Mouse (Mus musculus) cerebellum, adult 18-20 months (tissue): ENCODE measurements around the gene Txnrd1.

Source experiments
- DNase-seq, 2 experiments: peaks; one replicate each; pipeline ENCODE4 v3.0.0; 2021

Gene Txnrd1

DNA sequence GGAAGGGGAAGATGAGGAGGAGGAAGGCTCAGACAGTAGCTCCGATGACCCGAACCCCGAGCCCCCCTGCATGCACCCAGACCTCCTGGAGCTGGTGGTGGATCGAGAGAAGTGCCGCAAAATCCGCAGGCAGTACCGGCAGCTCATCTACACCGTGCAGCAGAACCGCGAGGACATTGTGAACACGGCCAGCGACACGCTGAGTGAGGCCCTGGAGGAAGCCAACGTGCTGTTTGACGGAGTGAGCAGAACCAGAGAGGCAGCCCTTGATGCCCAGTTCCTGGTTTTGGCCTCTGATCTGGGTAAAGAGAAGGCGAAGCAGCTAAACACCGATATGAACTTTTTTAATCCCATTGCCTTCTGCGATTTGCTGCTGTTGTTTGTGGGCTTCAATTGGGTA lies 33.1 kb downstream of the Txnrd1 start:
- DNase-seq, result peak; percentile 30 to 43

DNA sequence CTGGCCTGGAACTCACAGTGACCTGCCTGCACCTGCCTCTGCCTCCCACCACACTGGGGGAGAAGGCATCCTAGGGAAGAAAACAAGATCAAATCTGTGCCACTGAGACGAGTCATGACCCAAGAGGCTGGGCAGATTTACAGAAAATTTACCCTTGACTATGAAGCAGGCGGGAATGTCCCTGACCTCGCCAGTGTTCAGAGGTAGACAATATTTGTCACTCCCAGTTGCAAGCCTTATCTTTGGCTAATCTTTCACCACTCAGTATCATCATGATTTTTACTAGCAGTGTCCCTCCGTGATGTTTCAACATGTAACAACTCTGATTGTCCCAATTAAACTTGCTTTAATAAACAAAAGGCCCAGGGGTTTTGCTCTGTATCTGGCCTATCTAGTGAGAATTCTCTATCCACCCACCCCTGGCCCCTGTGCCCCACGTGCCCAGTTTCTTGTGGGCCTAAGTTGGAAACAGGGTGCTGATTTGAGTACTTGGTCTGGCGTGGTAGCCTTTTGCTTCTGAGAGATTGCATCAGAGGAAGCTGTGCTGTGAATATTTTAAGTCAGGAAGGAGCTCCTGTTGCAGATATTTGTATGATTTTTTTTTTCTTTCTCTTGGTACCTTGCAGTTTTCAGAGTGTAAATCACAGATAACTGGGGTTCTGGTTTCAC lies 34.8 kb downstream of the Txnrd1 start:
- DNase-seq, result no peak

DNA sequence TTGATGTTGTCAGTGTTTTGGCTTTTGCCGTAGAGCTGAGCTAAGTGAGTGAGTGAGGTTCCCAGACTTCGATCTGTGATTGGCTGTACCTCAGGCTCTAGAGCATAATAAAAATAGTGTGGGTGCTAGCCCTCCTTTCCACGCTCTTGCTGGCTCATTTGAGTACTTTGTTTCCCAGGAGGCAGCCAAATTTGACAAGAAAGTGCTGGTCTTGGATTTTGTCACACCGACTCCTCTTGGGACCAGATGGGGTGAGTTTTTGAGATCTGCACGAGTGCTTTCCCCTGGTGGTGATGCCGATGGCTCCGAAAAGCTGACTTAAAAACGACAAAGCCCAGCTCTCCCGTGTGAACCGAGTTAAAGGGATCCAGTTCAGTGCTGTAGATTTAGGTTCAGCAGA lies 41.7 kb downstream of the Txnrd1 start:
- DNase-seq, result no peak

DNA sequence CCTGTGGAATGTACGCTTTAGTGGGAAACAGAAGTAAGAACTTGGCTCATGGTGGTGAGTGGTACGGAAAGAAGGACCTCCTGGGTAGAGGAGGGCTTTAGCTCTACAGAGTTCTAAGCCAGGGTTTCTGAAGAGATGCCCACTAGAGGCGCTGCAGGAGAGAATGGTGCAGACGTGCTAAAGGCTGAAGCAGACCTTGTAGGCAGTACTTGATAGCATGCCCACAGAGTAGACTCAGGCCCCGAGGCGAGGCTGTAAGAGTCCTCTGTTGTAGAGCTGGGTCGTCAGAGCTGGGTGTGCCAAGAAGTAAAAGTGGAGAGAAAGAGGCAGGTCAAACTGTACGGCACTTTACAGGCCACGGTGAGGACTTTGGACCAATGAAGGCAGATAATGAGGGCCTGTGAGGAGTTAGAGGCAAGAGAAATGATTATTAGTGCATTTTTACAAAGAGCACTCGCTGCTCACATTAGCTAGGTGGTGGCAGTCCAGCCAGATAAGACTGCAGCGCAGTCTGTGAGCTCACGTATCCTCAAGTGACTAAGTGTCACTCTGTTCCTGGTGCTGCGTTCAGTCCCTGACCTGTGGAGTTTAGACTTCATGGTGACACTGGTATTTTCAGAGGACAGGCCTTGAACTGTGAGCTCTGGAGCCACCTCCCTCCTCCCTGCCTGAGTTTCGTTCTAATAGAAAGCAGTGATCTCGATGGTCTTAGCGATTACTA lies 42.5 kb downstream of the Txnrd1 start:
- peak in 1 of 2 experiments; percentile 22 for DNase-seq

DNA sequence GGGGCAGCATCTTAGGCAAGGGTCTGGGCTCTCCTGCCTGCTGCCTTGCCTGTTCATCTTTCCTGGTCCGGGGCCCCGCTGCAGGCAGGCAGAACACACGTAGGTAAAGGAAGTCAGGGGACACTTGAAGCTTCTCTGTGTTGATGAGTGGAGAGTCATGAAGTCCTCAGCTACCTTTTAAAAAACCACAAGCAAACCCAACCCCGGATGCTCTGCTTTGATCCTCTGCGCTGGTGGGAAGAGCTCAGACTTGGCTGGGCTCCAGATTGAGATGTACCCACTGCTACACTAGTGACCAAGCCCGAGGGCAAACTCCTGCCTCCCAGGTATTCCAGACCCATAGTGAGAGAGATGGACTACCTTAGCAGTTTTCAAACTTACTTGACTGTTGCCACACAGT lies 53.6 kb downstream of the Txnrd1 start:
- no peak for DNase-seq

DNA sequence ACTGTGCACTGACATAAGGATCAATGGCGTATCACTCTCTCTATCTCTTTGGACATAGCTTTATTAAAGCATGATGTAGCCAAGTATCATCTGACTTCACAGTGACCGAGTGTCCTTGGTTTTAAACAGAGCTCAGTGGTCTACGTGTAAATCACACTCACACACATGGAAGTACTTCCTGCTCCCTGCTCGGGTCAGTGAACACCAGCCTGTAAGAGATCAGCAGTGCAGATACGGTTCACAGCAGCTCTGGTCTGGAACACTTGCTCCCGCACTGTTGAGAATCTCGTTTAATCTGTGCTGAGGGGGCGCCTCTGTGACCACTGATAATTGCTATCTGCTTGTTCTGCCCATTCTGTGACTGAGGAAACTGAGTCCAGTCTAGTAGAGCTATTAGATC lies 54.8 kb downstream of the Txnrd1 start:
- no peak for DNase-seq

DNA sequence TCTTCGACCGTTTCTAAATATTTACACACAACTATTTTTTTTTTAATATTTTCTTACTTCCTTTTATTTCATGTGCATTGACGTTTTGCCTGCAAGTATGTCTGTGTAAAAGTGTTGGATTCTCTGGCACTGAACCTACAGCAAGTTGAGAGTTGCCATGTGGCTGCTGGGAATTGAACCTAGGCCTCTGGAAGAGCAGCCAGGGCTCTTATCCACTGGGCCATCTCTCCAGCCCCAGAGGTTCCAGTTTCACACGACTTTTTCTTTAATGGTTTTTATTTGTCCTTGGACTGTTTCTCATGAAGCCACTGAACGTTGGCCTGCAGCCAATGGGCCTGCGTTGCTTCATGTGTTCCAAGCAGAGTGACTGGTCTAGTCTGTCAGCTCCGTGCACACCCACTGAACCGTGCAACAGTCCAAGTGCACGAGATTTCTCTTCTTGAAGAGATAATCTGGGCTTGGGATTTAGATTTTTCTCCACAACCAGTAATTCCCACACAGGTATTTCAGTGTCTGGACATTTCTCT lies 55.8 kb downstream of the Txnrd1 start:
- peak in 1 of 2 experiments; percentile 33 for DNase-seq

DNA sequence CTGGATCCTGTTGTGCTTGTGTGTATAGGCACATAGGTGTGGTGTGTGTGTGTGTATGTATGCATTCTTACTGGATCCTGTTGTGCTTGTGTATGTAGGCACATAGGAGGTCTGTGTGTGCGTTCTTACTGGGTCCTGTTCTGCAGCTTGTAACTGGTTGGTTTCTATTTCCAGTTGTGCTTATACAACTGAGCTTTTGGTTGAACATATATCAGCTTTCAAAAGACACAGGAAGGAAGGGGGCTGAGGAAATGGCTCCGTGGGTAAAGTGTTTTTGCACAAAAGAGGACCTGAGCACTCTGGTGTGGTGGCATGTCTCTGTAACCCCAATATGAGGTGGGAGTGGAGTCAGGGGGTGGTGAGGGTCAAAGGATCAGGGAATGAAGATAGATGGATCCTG lies 57.2 kb downstream of the Txnrd1 start:
- DNase-seq, result no peak

DNA sequence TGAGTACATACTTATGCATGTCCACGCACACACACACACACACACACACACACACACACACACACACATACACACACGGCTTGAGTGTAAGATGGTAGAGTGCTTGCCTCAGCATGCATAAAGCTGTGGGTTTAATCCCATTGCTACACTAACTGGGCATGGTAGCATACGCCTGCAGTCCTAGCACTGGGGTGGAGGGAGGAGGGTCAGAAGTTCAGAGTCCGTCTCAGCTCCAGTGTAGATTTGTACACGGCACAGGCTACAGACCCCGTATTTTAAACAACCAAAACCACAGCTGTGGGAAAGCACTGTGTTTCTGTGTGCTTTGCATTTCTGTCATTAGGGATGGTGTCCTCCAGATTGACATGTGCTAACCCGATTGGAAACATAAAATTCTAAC lies 57.7 kb downstream of the Txnrd1 start:
- no peak for DNase-seq

DNA sequence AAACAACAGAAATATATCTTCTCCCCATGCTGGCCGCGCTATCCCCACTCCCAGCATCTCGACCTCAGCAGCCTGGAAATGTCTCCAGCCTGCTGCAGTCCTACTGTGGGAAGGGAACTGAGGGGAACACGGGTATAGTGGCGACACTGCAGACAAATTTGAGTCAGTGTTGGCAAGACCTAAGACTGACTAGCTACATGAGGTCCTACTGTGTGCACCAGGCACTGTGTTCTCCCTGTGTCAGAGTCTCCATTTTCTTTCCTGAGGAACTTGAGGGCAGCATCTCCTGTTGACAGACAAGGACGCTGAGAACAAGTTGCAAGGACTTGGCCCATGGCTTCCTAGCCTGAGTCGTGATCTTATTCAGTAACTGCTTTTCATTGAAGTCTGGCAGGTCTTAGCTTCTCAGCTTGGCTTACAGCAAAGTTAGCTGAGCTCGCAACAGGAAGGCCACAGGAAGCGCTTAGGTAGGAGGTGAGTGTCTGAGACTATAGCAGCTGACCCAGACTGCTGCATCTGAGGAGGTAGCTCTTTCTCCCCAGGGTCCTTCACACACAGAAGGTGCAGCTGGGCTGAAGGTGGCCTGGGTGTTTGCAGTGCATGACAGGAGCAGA lies 58.8 kb downstream of the Txnrd1 start:
- no peak for DNase-seq

DNA sequence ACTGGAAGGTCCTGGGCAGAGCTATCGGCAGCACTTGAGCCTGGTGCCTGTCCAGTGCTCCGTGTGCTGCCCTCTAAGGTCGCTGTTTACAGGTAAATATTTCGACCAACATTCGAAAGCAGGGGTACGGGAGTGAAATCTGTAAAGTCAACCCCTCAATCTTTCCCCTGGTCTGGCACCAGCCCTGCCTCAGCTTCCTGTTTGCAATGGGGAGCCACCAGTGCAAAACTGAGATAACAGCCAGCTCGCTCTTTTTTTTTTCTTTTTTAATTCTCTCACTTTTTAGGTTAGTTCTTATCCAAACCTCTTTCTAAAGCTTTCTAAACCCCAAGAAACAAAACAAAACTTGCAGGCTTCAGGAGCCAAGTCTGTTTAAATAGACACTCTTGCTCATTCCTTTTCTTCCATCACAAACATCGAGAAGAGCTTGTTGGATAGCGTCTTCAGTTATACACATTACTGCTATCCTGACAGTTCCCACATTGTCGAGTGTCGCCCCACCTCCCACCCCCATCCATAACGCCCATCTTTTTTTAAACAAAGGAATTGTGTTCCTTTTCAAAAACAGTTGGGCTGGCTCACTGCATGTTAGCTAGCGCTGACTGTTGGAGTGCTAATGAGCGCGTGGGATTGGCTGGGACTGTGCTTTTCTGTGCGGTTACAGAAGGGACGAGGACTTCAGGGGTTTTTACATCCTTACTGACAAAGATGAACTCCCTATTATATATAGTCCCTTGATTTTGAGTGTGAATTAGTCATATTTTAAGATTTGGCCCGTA lies 60.3 kb downstream of the Txnrd1 start:
- DNase-seq, result no peak

DNA sequence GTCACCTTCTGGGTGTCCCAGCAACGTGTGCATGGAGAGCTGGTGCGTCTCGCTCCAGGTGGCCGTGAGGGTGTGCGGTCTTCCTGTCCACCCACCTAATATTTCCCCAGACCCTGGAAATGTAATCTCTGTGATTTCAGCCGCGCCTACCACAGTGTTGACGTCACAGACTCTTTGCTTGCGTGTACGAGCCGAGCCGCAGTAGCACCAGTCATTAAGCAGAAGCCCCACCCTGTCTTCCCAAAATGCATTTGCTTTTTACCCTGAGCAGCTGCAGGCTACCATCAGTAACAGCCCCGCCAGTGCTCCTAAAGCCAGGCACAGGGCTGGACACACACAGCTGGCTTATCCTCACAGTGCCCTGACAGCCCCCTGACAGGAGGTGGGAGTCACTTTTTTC lies 64.2 kb downstream of the Txnrd1 start:
- no peak for DNase-seq

DNA sequence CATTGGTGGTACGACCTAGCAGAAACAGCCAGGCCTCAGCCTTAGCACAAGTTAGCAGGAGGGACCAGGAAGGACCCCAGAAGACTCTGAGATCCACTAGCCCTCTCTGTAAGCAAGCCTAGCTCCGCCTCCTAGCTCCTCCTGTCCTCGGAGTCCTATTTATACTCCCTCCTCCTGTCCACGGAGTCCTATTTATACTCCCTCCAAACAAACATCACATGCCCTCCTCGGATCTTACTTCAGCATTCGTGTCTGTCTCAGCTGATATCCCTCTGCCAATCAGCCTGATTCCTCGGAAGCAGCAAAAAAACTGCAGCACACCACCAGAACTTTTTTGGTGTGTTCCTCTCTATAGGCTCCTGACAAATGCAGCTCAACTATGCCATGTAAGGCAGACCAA lies 65.1 kb downstream of the Txnrd1 start:
- no peak for DNase-seq

DNA sequence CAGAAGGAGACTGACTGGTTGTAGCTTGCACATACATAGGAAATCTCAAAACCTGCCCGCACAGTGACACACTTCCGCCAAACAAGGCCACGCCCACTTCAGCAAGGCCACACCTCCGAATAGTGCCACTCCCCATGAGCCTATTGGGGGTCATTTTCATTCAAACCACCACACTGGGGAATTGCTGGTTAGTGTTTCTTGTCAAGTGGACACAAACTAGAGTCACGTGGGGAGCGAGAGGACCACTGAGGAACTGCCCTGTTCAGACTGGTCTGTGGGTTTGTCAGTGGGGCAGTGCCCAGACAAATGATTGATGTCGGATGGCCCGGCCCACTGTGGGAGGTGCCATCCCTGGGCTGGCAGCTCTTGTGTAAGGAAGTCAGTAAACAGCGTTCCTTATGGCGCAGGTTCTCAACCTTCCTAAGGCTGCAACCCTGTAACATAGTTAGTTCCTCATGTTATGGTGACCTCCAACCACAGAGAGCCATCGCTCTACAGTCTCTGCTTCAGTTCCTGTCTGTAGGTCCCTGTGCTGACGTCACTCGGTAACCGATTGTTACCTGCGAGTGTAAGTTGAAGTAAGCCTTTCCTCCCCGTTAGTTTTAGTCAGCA lies 66.2 kb downstream of the Txnrd1 start:
- no peak for DNase-seq

DNA sequence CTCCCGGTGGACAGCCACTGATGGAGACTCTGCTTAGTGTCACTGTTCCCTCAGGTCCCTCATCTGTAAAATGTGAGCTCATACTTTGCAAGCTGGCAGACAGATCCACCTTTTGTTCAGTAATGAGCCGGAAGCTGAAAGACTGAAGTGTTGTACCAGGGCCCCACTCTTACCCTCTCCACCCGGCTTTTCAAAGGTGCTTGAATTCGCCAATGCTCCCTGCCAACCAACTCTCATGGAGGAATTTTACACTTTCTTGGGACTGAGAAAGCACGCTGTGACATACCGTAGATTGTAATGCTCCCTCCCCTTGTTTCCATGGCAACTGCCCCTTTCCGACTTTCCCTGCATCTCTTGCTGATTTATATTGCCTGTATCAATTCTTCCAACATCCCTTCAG lies 66.8 kb downstream of the Txnrd1 start:
- DNase-seq, result no peak

DNA sequence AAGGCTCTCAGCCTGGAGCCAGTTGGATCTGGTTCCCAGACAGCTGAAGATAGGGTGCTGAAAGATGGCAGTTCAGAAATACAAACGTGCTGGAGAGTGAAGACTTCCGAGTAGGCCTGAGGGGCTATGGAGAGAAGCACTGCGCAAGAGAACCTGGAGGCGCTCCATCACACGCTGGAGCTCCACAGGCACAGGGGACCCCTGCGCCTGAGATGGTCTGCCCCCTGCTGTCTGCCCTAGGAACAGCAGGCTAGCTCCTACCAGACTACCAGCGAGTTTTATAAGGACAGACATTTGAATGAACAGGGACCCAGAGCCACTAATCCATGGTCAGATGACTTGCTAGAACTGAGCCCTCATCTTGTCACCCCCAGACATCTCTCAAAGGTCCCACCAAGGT lies 67.7 kb downstream of the Txnrd1 start:
- peak; percentile 75 to 84 for DNase-seq

DNA sequence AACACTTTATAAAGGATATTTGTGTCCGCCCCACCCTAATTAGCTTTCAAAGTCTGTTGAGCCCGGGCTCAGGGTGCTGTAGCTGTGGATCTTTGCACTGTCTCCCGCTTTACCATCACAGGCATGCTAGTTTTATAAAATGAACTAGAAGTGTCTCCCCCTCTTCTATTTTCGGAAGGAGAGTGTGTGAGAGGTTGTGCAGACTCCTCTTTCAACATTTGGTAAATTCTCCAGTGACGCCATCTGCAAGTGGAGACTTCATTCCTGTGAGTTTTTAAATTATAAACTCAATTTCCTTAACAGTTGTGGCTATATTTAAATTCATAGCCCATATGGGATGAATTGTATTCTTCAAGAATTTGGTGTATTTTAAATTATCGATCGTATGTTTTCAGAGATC lies 74.8 kb downstream of the Txnrd1 start:
- DNase-seq, result no peak

DNA sequence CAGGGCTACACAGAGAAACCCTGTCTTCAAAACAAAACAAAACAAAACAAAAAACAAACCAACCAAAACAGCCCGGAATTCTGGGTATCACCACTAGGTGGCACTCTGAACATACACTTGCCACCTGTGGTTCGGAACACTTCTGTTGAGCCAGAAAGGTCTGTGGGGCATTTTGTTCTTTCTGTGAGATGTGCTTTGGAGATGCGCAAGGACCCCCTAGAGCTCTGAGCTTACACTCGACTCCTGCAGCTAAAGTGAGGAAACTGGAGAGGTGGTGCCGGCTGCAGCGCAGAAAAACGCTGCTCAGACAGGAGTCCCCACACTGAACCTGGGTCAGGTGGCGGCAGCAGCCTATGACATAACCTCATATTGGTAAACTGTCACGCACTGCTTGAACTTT lies 75.6 kb downstream of the Txnrd1 start:
- peak; percentile 60 to 75 for DNase-seq

DNA sequence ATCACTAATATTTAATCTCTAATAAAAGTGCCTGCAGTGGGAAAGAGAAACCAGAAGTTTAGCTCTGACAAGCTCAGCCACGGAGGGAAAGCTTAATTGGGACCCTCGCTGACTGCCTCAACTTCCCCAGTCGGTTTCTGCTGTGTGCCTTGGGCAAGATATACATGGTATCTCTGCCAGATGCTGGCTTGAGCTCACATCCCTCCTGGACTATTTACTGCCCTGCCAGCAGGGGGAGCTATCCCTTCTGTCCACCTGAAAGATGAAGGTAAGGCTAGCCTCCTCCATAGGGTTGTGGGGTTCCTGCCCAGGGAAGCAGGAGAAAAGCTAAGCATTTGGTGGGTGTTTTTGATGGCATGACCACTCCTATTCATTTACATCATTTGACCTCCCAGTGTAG lies 76.4 kb downstream of the Txnrd1 start:
- DNase-seq, result no peak

DNA sequence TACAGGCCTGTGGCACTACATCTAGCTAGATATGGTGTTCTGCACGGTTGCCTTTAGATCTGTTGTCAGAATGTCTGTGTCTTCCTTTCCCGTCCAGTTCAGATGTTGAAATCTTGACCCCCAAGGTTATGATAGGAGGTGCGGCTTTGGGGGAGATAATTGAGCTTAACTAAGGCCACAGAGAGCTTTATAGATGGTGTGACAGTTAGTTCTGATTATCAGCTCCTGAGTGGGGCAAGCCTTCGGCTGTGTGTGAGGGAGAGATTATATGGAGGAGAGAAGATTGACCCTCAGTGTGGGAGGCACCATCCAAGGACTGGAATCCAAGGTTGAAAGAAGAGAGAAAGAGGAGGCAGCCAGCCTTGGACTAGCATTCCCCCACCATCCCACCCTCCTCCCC lies 79.5 kb downstream of the Txnrd1 start:
- DNase-seq, result no peak

DNA sequence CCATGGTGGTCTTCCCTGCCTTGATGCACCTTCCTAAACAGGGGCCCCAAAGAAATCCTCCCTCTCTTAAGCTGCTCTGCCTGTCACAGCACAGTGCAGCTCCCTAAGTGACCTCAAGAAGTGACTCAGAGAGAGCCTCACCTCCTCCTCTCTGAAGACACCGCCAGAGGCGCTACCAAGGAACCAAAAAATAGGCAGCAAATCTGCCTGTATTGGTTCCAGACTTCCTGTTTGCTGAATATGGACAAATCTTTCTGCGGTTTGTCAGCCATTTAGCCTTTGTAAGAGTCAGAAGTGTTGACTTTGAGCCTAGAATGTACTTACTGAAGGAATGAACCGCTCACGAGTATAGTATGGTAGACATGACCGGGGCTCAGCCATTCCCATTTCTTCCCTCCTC lies 80.0 kb downstream of the Txnrd1 start:
- DNase-seq, result no peak

DNA sequence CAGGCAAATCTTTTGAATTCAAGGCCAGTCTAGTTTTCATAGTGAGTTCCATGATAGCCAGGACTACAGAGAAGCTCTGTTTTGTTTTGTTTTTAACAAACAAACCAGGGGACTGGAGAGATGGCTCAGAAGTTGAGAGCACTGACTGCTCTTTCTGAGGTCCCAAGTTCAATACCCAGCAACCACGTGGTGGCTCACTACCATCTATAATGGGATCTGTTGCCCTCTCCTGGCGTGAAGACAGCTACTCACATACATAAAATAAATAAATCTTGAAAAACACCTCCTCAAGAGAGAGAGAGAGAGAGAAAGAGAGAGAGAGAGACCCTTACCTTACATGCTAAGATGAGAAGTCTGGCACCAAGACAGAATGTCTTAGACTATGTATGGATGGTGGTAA lies 84.9 kb downstream of the Txnrd1 start:
- no peak for DNase-seq

DNA sequence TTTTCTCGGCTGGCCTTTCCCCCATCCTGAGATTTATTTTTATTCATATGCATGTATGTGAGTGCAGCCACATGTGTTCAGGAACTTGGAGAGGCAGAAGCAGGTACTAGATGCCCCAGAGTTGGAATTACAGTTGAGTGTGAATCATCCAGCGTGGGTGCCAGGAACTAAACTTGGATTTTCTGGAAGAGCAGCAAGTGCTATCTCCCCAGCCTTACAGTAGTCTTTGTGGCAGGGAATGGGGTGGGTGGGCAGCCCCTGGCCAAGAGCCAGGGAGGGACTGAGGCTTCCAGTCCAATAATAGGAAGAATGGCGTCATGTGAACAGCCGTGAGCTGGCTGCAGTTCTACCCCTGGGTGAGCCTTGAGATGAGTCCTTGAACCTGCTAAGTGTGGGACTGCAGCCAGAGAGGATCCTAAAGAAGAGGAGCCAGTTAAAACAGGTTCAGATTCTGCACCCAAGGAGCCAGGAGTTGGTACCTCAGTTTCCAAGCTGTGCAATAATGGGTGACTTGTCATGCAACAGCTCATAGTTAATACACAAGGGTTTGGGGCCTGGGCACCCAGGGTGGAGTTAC lies 85.7 kb downstream of the Txnrd1 start:
- no peak for DNase-seq
